Mouse (Mus musculus) cerebellum, postnatal 25 days (tissue): ENCODE data around the gene Gm382.

Experiments used
- DNase-seq, 2 experiments: peaks; one replicate each; pipeline ENCODE4 v3.0.0; 2021; ENCODE audit warnings: mixed read lengths in 2 of 2

Gene Gm382

GRCm38 (mm10) chrX:127039672-127040071 is at the start of gene Gm382:
TSS of gene Gm382 (plus strand) at chrX:127039972.
- no peak for DNase-seq

DNA sequence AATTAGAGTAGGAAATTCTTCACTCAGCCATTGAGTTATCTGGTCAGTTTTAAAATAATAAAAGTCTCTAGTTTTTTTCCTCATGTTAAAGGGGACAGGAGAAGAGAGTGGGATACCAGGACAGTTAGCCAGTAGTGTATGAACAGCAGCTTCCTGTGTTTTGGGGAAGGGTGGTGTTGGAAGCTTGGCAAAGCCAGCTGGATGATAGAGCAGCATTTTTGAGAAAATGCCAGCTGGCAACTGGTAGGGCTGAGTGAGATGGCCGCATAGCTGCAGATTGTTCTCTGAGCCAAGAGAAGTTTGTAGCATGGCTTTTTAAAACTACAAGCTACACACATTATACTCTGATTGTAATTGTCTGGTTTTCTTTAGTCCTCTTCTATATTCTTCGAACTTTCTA is 30.4 kb downstream of the Gm382 start:
- no peak for DNase-seq

DNA sequence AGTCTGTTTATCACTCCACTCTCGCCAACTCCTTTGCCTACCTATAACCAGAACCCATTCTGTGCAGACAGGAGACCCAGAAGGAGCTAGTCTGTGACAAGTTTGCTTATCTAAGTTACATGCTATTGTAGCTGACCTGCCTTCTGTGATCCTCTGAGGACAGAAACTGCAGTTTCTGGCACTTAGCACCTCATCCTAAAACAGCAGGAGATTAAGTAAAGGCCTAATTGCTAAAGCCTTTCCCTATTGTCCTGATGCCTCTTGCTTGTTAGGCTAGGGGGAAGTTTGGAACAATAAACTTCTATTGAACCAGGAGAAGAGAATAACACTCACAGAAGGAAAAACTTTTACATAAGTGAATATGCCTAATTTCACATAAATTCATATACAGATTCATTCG is 51.5 kb downstream of the Gm382 start:
- DNase-seq, result no peak

DNA sequence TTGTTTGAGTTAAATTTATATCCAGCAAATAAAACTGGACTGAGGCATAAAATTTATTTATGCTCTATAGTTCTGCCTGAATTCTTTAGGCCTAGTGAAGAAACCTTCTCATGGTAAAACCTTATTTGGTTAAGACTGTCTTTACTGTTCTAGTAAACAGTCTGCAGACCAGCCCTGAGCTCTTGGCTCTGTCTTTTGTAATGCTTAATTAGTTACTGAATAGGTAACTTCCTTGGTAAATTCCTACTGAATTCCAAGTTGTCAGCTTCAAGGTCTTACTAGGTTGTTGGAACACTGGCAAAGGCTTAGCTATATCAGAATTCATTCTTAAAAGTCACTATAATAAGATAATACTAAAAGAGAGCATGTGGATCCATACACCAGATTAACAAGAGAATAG is 53.3 kb downstream of the Gm382 start:
- no peak for DNase-seq

- DNase-seq, result no peak
Measured at GRCm38 (mm10) chrX:127093961-127094360, 54.2 kb downstream of the Gm382 start.

GRCm38 (mm10) chrX:127104341-127104740 is 64.6 kb downstream of the Gm382 start:
- DNase-seq, result no peak
